Mouse (Mus musculus) forebrain, embryonic 16.5 days (tissue): ENCODE measurements around the gene Col7a1. TPM values are rescaled to one million over a fixed set of nuclear protein-coding genes. Genes with fewer than 3 reads are reported as not detected.

Experiments
- ATAC-seq: fragments of 200-750 bp; cut with Nextera tagmentation; 2 replicates; pipeline ENCODE4 v1.8.0; 2017; ENCODE audit warnings: mild to moderate bottlenecking, moderate library complexity
- H3K27ac ChIP-seq: fragments of 300-500 bp; sonication (generic); 2 replicates; pipeline ENCODE4 v1.5.1; 2014; ENCODE audit warnings: low read length, control low read depth
- H3K27me3 ChIP-seq: fragments of 300-500 bp; sonication (generic); replicated peaks from 2 replicates; pipeline ENCODE4 v1.6.1; 2014; ENCODE audit warnings: low read length; ENCODE audit not compliant: control insufficient read depth, insufficient read depth
- H3K36me3 ChIP-seq: fragments of 300-500 bp; sonication (generic); 2 replicates; pipeline ENCODE4 v1.6.1; 2014; ENCODE audit not compliant: control insufficient read depth, insufficient read depth
- H3K4me1 ChIP-seq: fragments of 300-500 bp; sonication (generic); replicated peaks from 2 replicates; pipeline ENCODE4 v1.6.1; 2014; ENCODE audit warnings: low read length; ENCODE audit not compliant: control insufficient read depth, insufficient read depth
- H3K4me2 ChIP-seq: fragments of 300-500 bp; sonication (generic); 2 replicates; pipeline ENCODE4 v1.6.1; 2014; ENCODE audit warnings: mild to moderate bottlenecking, low read length, control low read depth
- H3K4me3 ChIP-seq: fragments of 300-500 bp; sonication (generic); replicated peaks from 2 replicates; pipeline ENCODE4 v1.5.1; 2014; ENCODE audit warnings: mild to moderate bottlenecking, low read length, control low read depth
- H3K9ac ChIP-seq: fragments of 300-500 bp; sonication (generic); replicated peaks from 2 replicates; pipeline ENCODE4 v1.6.1; 2014; ENCODE audit warnings: low read depth, low read length, control low read depth
- H3K9me3 ChIP-seq: fragments of 300-500 bp; sonication (generic); 2 replicates; pipeline ENCODE4 v1.6.1; 2016; ENCODE audit warnings: low read length; ENCODE audit not compliant: control insufficient read depth
- WGBS: fragments of 180-500 bp; shearing (Covaris S2); extraction: QIAGEN DNeasy Blood & Tissue Kit; methylation state at CpG from one replicate; pipeline ENCODE4 v1.1.7; 2014; 5-methylcytosine and 5-hydroxymethylcytosine counted together
- polyA plus RNA-seq: library from polyadenylated mRNA; unstranded; fragments of >200 nt; fragmentation: Nextera tagmentation; extraction: Ambion mirVana; gene quantifications from 2 replicates; pipeline ENCODE4 v1.2.1, GENCODE M21; 2015

The Col7a1 gene
- polyA plus RNA-seq, 1 experiment from 2014 or later, result 1.5 TPM

DNA sequence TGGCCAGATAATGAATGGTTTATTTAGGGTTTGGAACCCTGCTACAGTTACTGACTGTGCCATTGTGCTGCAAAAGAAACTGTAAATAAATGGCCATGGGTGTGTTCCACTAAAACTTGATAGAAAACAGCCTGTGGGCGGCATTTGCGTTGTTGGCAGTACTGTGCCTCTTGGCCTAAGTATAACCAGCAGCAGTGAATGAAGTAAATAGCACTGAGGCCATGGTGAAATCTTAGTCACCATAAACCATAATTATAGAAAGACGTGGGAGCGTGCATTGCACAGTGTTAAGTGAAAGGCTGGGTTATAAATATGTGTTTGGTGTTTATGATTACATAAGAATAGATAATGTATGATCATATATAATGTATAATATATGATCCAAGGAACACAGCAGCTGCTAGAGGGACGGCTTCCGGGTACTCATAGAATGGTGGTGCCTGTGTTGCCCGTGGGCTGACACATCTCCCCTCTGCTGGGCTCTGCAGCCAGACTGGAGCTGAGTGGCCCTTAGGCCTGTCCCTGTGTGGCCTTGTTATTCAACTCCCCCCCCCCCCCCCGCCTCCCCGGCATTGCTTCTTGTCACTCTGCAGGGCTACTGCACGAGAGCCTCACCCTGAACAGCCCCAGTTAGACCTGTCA, 55.7 kb downstream of the Col7a1 start:
- Histone ChIP-seq H3K4me1 (no peaks in the 10 kb centered on the region), H3K4me3 (no peak overlapping the region), H3K27ac (no peak overlapping the region), H3K4me2 (no peak overlapping the region), H3K27me3 (no peaks in the 10 kb centered on the region), H3K9me3 (no peaks in the 10 kb centered on the region), H3K36me3 (no peaks in the 10 kb centered on the region), H3K9ac (no peak overlapping the region)
- no peak for ATAC-seq
- 68% methylated on average over 9 of the region's 10 CpGs for WGBS

DNA sequence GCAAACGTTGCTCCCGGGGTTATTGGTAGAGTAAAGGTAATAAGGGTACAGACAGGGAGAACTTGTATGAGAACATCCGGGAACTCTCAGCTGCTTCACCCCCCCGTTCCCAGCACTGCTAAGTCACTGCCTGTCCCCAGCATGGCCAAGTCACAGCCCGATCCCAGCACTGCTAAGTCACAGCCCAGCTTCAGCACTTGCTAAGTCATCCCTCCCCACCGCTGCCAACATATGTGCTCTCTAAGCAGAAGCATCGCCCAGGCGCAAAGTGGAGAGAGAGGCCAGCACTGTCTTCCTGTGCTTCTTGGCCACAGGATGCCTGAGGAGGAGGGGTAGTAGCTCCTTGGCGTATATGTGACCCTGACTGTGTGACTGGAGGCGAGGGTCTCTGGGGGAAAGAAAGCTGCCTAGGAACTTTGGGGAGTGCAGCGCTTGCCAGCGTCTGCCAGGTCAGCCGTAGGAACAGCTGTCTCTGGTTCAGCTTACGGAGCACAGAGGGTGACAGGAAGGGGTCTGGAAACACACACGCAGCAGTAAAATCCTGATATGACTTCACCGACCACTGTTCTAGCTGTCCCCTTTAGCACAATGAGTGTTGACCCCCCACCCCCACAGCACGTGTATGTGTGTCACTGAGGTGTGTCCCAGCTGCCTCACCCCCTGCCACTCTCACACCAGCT, 56.4 kb downstream of the Col7a1 start:
- Histone ChIP-seq H3K9ac (no peak overlapping the region), H3K27ac (no peak overlapping the region), H3K36me3 (no peaks in the 10 kb centered on the region), H3K4me2 (no peak overlapping the region), H3K4me1 (no peaks in the 10 kb centered on the region), H3K4me3 (no peak overlapping the region), H3K9me3 (no peaks in the 10 kb centered on the region), H3K27me3 (no peaks in the 10 kb centered on the region)
- ATAC-seq, result no peak
- WGBS, result 68% methylated on average over 17 of the region's 17 CpGs

DNA sequence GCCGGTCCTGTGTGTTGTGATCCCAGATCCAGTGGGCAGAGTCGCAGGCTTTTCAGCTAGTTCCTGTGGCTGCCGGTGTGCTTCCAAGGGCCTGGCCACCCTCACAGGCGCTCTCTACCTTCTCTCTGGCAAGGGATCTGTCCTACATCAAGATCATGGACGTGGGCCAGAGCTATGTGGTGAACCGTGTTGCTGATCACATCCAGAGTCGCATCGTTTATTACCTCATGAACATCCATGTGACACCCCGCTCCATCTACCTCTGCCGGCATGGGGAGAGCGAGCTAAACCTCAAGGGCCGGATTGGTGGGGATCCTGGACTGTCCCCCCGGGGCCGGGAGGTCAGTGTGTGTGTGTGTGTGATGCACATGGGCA, 56.9 kb downstream of the Col7a1 start:
- no peak overlapping the region for H3K4me2 ChIP-seq
- H3K9ac ChIP-seq, result no peak overlapping the region
- no peak overlapping the region for H3K4me3 ChIP-seq
- 91% methylated on average over 14 of the region's 14 CpGs for WGBS
- no peaks in the 10 kb centered on the region for H3K36me3 ChIP-seq
- no peaks in the 10 kb centered on the region for H3K27me3 ChIP-seq
- no peaks in the 10 kb centered on the region for H3K4me1 ChIP-seq
- H3K9me3 ChIP-seq, result no peaks in the 10 kb centered on the region
- no peak for ATAC-seq
- no peak overlapping the region for H3K27ac ChIP-seq

DNA sequence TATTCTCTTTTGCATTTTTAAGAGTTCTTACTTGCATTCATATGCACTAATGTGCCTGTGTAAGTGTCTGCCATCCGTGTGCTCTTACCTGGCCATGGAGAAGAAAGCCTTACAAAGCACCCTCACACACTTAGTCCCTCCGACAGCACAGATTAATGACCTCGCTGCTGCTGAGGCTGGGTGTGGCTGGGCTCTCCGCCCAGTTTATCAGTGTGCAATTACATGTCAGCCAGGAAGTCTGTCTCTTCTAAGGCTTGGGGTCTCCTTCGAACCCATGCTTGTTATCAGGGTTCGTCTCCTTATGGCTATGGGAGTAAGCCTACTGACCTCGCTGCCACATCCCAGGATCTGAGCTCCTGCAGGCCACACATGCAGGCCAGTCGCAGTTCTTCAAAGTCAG, 62.0 kb downstream of the Col7a1 start:
- H3K36me3 ChIP-seq, result no peaks in the 10 kb centered on the region
- H3K4me2 ChIP-seq, result no peak overlapping the region
- H3K27ac ChIP-seq, result no peak overlapping the region
- H3K4me1 ChIP-seq, result no peaks in the 10 kb centered on the region
- H3K4me3 ChIP-seq, result no peak overlapping the region
- no peaks in the 10 kb centered on the region for H3K9me3 ChIP-seq
- no peak overlapping the region for H3K9ac ChIP-seq
- WGBS, result 75% methylated on average over 8 of the region's 8 CpGs
- no peak for ATAC-seq
- H3K27me3 ChIP-seq, result no peaks in the 10 kb centered on the region

DNA sequence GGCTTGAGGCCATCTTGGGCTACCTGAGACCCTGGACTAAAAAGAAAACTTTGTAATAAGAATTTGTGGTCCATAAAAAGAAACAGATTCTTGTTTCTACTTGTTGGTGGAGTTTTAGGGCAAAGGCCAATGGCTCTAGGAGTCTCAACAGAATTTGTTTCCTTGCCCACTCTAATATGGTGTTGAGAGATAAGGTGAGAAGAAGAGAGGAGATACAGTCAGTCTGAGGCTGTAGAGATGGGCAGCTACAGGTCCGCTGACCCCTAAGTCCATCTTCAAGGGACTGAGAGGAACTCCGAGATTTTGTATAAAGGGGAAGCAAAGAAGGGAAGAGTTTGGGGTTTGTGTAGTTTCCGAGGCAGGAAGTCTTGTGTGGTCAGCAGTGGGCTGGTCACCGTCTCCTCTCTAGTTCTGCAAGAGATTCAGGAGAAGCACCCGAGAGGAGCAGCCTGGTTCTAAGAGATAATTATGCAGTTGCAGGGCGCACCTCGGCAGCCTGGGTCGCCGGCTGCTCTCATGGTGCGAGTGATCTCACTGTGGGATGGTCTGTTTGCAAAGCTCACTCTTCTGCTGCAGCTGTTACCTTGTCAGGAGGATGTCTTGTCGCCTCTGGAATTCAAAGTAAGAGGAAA, 63.7 kb downstream of the Col7a1 start:
- Histone ChIP-seq H3K4me3 (no peak overlapping the region), H3K9ac (no peak overlapping the region), H3K27ac (no peak overlapping the region), H3K9me3 (no peaks in the 10 kb centered on the region), H3K4me1 (no peaks in the 10 kb centered on the region), H3K4me2 (no peak overlapping the region), H3K36me3 (no peaks in the 10 kb centered on the region), H3K27me3 (no peaks in the 10 kb centered on the region)
- ATAC-seq, result no peak
- WGBS, result 78% methylated on average over 11 of the region's 11 CpGs

DNA sequence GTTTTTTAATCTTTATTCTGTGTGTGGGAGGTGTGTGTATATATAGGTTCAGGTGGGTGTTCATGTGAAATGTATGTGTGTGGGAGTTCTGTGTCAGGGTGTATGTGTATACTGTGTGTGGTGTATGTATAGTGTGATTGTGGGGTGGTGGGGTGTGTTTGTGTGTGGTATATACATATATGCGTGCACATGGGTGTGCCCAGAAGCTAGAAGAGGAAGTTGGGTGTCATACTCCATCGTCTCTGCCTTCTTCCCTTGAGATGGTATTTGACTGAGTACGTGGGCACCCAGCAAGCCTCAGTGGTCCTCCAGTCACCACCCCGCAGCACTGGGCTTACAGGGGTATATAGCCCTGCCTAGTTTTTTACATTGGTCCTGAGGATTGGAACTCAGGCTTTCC, 68.0 kb downstream of the Col7a1 start:
- Histone ChIP-seq H3K9me3 (no peaks in the 10 kb centered on the region), H3K4me3 (no peak overlapping the region), H3K36me3 (0 out of 2 replicates have a peak, but pooled peaks cover 2% of the 10 kb centered on the region), H3K27ac (no peak overlapping the region), H3K4me2 (no peak overlapping the region), H3K4me1 (no peaks in the 10 kb centered on the region), H3K9ac (no peak overlapping the region), H3K27me3 (no peaks in the 10 kb centered on the region)
- no peak for ATAC-seq
- 88% methylated on average over 4 of the region's 4 CpGs for WGBS

DNA sequence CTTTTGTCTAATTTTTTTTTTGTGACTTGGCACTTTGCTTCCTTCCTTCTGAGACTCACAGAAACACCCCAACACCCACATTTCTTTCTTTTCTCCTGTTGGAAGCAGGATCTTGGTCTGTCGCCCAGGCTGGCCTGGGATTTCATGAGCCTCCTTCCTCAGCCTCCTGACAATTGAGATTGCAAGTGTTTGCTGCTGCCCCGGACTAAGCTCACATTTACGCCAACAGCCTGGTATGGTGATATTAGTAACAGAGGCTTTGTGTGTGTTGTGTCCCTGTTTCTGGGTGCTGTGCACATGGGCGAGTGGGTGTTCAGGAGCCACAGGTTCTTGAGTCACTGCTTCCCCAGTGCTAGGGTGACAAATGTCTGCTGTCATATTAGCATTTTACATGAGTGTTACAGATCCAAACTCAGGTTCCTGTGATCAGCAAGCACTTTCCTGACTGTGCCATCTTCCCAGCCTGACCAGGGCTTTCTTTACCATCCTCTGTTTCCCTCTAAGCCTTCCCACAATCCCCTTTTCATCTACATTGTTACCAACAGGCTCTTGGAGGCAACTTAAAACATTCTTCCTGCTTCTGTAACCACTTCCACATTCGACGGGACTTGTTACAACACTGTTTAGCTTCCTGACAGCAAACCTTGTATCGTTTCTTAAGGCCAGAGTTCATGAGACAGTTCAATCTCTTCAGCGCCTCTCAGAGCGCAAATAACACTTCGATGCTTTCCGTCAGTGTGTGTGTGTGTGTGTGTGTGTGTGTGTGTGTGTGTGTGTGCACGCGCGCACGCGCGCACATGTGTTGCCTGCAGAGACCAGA, 69.7 kb downstream of the Col7a1 start:
- no peak for ATAC-seq
- no peaks in the 10 kb centered on the region for H3K27me3 ChIP-seq
- 85% methylated on average over 17 of the region's 17 CpGs for WGBS
- H3K9me3 ChIP-seq, result no peaks in the 10 kb centered on the region
- no peak overlapping the region for H3K4me2 ChIP-seq
- 0 out of 2 replicates have a peak, but pooled peaks cover 2% of the 10 kb centered on the region for H3K36me3 ChIP-seq
- H3K4me1 ChIP-seq, result no peaks in the 10 kb centered on the region
- no peak overlapping the region for H3K27ac ChIP-seq
- no peak overlapping the region for H3K4me3 ChIP-seq
- no peak overlapping the region for H3K9ac ChIP-seq

DNA sequence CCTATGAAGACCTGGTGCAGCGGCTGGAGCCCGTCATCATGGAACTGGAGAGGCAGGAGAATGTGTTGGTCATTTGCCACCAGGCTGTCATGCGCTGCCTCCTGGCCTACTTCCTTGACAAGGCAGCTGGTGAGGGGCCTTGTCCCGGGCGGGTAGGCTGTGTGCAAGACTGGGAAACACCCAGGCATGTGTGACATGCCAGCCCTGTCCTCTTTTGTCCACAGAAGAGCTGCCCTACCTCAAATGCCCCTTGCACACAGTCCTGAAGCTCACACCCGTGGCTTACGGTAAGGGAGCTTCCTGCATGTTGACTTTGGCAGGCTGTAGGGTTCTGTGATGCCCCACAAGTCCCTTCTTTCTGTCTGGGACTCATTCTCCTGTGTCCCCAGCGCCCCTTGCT, 74.1 kb downstream of the Col7a1 start:
- no peak overlapping the region for H3K4me2 ChIP-seq
- 80% methylated on average over 8 of the region's 8 CpGs for WGBS
- H3K36me3 ChIP-seq, result peaks cover 2% of the 10 kb centered on the region
- no peaks in the 10 kb centered on the region for H3K27me3 ChIP-seq
- H3K27ac ChIP-seq, result no peak overlapping the region
- no peak overlapping the region for H3K9ac ChIP-seq
- H3K4me1 ChIP-seq, result no peaks in the 10 kb centered on the region
- H3K4me3 ChIP-seq, result no peak overlapping the region
- no peaks in the 10 kb centered on the region for H3K9me3 ChIP-seq
- no peak for ATAC-seq

DNA sequence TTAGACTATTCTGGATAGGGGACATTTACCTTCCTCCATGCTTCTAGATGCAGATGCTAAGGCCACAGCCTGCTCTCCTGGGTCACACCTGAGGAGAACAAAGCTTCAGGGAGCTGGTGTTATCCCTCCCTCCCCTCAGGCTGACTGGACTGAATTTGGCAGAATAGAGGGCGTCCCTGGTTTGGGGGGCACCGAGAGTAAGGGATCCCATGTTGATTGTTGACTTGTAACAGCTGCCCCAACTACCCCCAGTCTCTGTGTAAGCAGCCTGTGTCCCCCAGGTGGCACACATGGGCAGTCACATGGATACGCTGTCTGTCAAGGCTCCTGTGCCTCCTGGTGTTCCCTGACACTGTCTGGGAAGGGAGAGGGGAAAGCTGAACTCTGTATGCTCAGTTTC, 75.0 kb downstream of the Col7a1 start:
- H3K4me2 ChIP-seq, result no peak overlapping the region
- 77% methylated on average over 3 of the region's 3 CpGs for WGBS
- no peak overlapping the region for H3K27ac ChIP-seq
- H3K4me3 ChIP-seq, result no peak overlapping the region
- H3K27me3 ChIP-seq, result no peaks in the 10 kb centered on the region
- ATAC-seq, result no peak
- H3K9ac ChIP-seq, result no peak overlapping the region
- H3K36me3 ChIP-seq, result peaks cover 2% of the 10 kb centered on the region
- no peaks in the 10 kb centered on the region for H3K4me1 ChIP-seq
- H3K9me3 ChIP-seq, result no peaks in the 10 kb centered on the region
